Mouse (Mus musculus) erythroblast, embryonic 14.5 days (primary cell): ENCODE data around the gene Adpgk.
"Not testable (repeated sequence)": the region's sequence is repeated elsewhere in the genome, so short reads cannot be mapped to it uniquely, and the experiment has no call there.

Experiments used
- GATA1 ChIP-seq: IDR thresholded peaks from 2 replicates; pipeline ENCODE4 v1.6.1; 2012; ENCODE audit warnings: low read length, inconsistent platforms, mixed read lengths
- TAL1 ChIP-seq: IDR thresholded peaks from 3 replicates; pipeline ENCODE4 v1.6.1; 2012; ENCODE audit warnings: low read length, inconsistent platforms, mixed read lengths

GRCm38 (mm10) chr9:59360487-59360886, 69.1 kb downstream of the Adpgk start:
- TF ChIP-seq GATA1, TAL1: not testable (repeated sequence)
